Comparison of ENCODE assay signal across 8 mouse cellular contexts in the genomic region with DNA sequence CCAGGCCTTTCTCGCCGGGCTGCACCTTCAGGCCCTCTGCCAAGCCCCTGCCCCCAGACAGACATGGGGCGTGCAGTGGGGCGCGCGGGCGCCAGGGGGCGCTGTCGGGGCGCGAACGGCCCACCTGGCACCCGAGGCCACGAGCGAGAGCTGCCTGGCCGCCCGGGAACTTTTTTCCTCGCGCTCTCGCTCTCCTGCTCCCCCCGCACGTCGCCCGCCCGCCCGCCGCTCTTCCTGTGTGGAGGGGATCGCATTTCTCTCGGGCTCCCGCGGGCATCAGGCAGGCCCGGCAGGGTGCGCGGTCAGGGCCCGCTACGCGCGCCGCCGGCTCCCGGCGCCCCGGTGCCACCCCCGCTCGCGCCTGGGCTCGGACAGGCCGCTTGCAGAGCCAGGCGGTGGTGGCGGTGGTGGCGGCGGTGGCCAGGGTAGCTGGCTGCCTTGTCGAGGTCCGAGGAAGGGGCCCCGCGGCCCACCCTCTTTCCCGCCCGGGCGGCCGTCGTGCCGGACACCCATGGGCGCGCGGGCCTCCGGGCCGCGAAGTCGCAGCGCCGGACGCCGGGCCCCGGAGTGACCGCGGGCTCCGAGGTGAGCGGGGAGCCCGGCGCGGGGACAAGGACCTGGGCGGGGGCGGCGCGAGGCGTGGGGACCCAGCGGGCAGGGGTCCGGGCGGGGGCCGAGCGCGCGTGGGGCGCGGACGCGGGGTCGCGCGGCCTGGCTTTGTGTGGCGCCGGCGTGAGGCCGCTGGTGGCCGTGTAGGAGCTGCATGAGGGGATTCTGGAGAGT. TPM values are rescaled to one million over a fixed set of nuclear protein-coding genes. Genes with fewer than 3 reads are reported as not detected.
DNase-seq lines count a peak whose midpoint lies in the region; ATAC-seq lines count a peak whose summit lies in the region.

A gene (plus strand): TSS at position 204 of the 783 bp plus-strand sequence.

- H3K27ac ChIP-seq in hindbrain, embryonic 13.5 days: peak within 1 kb of the TSS; percentile 98

- peak; percentile 95 for DNase-seq in MN1 (ENCODE audit: low spot score)
- peak; percentile 98 for DNase-seq in cerebellum, postnatal 25 days
- peak; percentile 92 to 94 for DNase-seq in frontal cortex, postnatal 25 days (ENCODE audit: low spot score in 2 of 2)
- DNase-seq in layer of hippocampus, postnatal 25 days (ENCODE audit: extremely low spot score in 1 of 2, low spot score in 1 of 2): peak; percentile 94 to 96
- peak; percentile 91 for DNase-seq in lung, postnatal 25 days (ENCODE audit: low spot score)
- peak; percentile 69 for DNase-seq in retina, adult 2 months (ENCODE audit: low read depth, low spot score)
- DNase-seq in thymus, postnatal 36 days: peak; percentile 95 to 96

- H3K9ac ChIP-seq in hindbrain, embryonic 13.5 days: peak within 1 kb of the TSS; percentile 100

- H3K9me3 ChIP-seq in hindbrain, embryonic 13.5 days: no peaks in the 10 kb centered on the region

- no peaks in the 10 kb centered on the region for H3K36me3 ChIP-seq in hindbrain, embryonic 13.5 days

- H3K4me2 ChIP-seq in hindbrain, embryonic 13.5 days: peak within 1 kb of the TSS; percentile 89

- no peaks in the 10 kb centered on the region for H3K27me3 ChIP-seq in hindbrain, embryonic 13.5 days

- H3K4me3 ChIP-seq in hindbrain, embryonic 13.5 days: peak within 1 kb of the TSS; percentile 98

- peak; percentile 72 for ATAC-seq in hindbrain, embryonic 13.5 days (ENCODE audit: low FRiP score)

- peaks cover 42% of the 10 kb centered on the region for H3K4me1 ChIP-seq in hindbrain, embryonic 13.5 days (replicated peaks)

- WGBS in hindbrain, embryonic 13.5 days: under 1% methylated on average over 88 of the region's 105 CpGs

RNA-seq across cellular contexts. Expression of the gene that starts here (rescaled TPM):
- polyA plus RNA-seq in hindbrain, embryonic 13.5 days (2015; fragmentation: Nextera tagmentation; extraction: Ambion mirVana): 32.6 and 32.7 TPM in 2 replicates
- total RNA-seq in layer of hippocampus, postnatal 25 days (2021): 10 to 100 TPM; 60.2 to 76.4 TPM

Comparison
In these comparisons a context has a peak if more than half of its experiments do, and no peak if none do; other contexts are left out.
1. Peak in every context shown above with its lines: DNase-seq, ATAC-seq, H3K4me3 ChIP-seq and H3K27ac ChIP-seq.